Mouse (Mus musculus): ENCODE results near the gene Tln2. TPM values are rescaled to one million over a fixed set of nuclear protein-coding genes. Genes with fewer than 3 reads are reported as not detected.

Gene Tln2
- polyA plus RNA-seq (2012; rRNA removed) = 17.5 and 20.6 TPM in 2 replicates
- polyA plus RNA-seq (2014; fragmentation: Nextera tagmentation; extraction: Ambion mirVana) = 38.4 and 39.2 TPM in 2 replicates

DNA sequence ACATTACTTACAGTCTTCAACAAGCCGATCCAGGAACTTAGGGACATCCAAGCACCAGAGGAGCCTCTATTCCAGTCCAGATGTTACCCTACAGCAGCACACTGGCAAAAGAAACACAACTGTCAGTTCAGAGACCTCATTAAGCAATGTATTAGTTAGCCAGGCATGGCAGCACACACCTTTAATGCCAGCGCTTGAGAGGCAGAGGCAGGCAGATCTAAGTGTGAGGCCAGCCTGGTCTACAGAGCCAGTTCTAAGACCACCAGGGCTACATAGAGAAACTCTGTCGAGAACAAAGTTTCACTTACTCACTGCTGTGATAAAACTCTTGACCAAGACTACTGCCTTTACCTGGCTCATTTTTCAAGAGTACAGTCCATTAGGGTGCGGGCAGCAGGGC, at the start of gene Tln2:
Gene Tln2, minus strand, starts transcription at position 101 of the 400 bp plus-strand sequence.
- no peaks in the 10 kb centered on the region for H3K27me3 ChIP-seq (ENCODE audit: control insufficient read depth, insufficient read depth, low read length)
- H3K36me3 ChIP-seq (ENCODE audit: control insufficient read depth, insufficient read depth, low read length) = no peaks in the 10 kb centered on the region
- ATAC-seq (ENCODE audit: low FRiP score, low read depth) = no peak
- no peak for DNase-seq (ENCODE audit: low spot score)
- WGBS = 94% methylated on average over 4 of the region's 4 CpGs
- no peak within 1 kb of the TSS for H3K4me3 ChIP-seq (replicated peaks; ENCODE audit: low read length)
- no peak within 1 kb of the TSS for H3K9ac ChIP-seq (ENCODE audit: low read depth, low read length, severe bottlenecking)
- H3K9me3 ChIP-seq (ENCODE audit: control insufficient read depth, low read length) = no peaks in the 10 kb centered on the region
- TF ChIP-seq POLR2A (IDR thresholded peaks at IDR 0.05; ENCODE audit: borderline replicate concordance, extremely low read depth, insufficient read depth, insufficient read length) = no peak
- no peaks in the 10 kb centered on the region for H3K4me1 ChIP-seq (ENCODE audit: control insufficient read depth, insufficient read depth, low read length)
- no peak within 1 kb of the TSS for H3K27ac ChIP-seq (replicated peaks; ENCODE audit: low read depth, low read length)
- no peak within 1 kb of the TSS for H3K4me2 ChIP-seq (replicated peaks; ENCODE audit: low read depth, low read length, severe bottlenecking)

- DNase-seq (ENCODE audit: low spot score) (no peak), ATAC-seq (ENCODE audit: low FRiP score, low read depth) (no peak)
- H3K9ac ChIP-seq (ENCODE audit: low read depth, low read length, severe bottlenecking) = no peak overlapping the region
- H3K4me2 ChIP-seq (replicated peaks; ENCODE audit: low read depth, low read length, severe bottlenecking) = no peak overlapping the region
- H3K9me3 ChIP-seq (ENCODE audit: control insufficient read depth, low read length) = no peaks in the 10 kb centered on the region
- H3K36me3 ChIP-seq (ENCODE audit: control insufficient read depth, insufficient read depth, low read length) = no peaks in the 10 kb centered on the region
- H3K4me3 ChIP-seq (replicated peaks; ENCODE audit: low read length) = no peak overlapping the region
- TF ChIP-seq POLR2A (IDR thresholded peaks at IDR 0.05; ENCODE audit: borderline replicate concordance, extremely low read depth, insufficient read depth, insufficient read length) = no peak
- H3K4me1 ChIP-seq (ENCODE audit: control insufficient read depth, insufficient read depth, low read length) = peaks cover 12% of the 10 kb centered on the region; the same call in 1 of the 2 replicates
- no peaks in the 10 kb centered on the region for H3K27me3 ChIP-seq (ENCODE audit: control insufficient read depth, insufficient read depth, low read length)
- WGBS = 88% methylated on average over 1 of the region's 1 CpGs
- no peak overlapping the region for H3K27ac ChIP-seq (replicated peaks; ENCODE audit: low read depth, low read length)
Measured at GRCm38 (mm10) chr9:67609226-67609625, 49.7 kb upstream of the Tln2 start.

- TF ChIP-seq POLR2A (IDR thresholded peaks at IDR 0.05; ENCODE audit: borderline replicate concordance, extremely low read depth, insufficient read depth, insufficient read length) = no peak
- Histone ChIP-seq H3K9me3 (ENCODE audit: control insufficient read depth, low read length) (no peaks in the 10 kb centered on the region), H3K4me2 (replicated peaks; ENCODE audit: low read depth, low read length, severe bottlenecking) (no peak overlapping the region), H3K36me3 (ENCODE audit: control insufficient read depth, insufficient read depth, low read length) (no peaks in the 10 kb centered on the region), H3K4me1 (ENCODE audit: control insufficient read depth, insufficient read depth, low read length) (peaks cover 12% of the 10 kb centered on the region; the same call in 1 of the 2 replicates), H3K9ac (ENCODE audit: low read depth, low read length, severe bottlenecking) (no peak overlapping the region), H3K27me3 (ENCODE audit: control insufficient read depth, insufficient read depth, low read length) (no peaks in the 10 kb centered on the region), H3K27ac (replicated peaks; ENCODE audit: low read depth, low read length) (no peak overlapping the region), H3K4me3 (replicated peaks; ENCODE audit: low read length) (no peak overlapping the region)
- no peak for ATAC-seq (ENCODE audit: low FRiP score, low read depth)
- DNase-seq (ENCODE audit: low spot score) = no peak
- 61% methylated on average over 9 of the region's 9 CpGs for WGBS
Measured at GRCm38 (mm10) chr9:67607786-67608366, 48.4 kb upstream of the Tln2 start.

DNA sequence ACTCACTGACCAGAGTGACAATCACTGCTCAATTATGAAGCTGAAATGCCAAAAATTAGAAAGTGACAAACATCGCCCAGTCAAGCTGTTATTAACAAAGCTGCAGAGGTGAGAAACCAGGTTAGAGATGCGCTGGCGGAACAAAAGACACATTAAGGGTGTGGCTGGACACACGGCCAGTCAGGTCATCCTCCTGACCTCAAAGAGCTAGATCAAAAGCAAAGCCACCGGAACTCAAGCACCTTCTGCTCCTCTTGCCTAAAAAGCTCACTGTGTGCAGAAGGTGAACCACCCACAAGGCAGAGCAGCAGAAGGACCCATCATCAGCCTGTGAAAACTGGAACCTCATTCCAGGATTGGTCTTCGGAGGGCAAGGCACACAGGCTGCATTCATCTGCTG, 47.8 kb upstream of the Tln2 start:
- Histone ChIP-seq H3K27me3 (ENCODE audit: control insufficient read depth, insufficient read depth, low read length) (no peaks in the 10 kb centered on the region), H3K9ac (ENCODE audit: low read depth, low read length, severe bottlenecking) (no peak overlapping the region), H3K4me1 (ENCODE audit: control insufficient read depth, insufficient read depth, low read length) (peaks cover 12% of the 10 kb centered on the region; the same call in 1 of the 2 replicates), H3K9me3 (ENCODE audit: control insufficient read depth, low read length) (no peaks in the 10 kb centered on the region), H3K36me3 (ENCODE audit: control insufficient read depth, insufficient read depth, low read length) (no peaks in the 10 kb centered on the region), H3K27ac (replicated peaks; ENCODE audit: low read depth, low read length) (no peak overlapping the region), H3K4me3 (replicated peaks; ENCODE audit: low read length) (no peak overlapping the region), H3K4me2 (replicated peaks; ENCODE audit: low read depth, low read length, severe bottlenecking) (no peak overlapping the region)
- WGBS = 71% methylated on average over 6 of the region's 6 CpGs
- ATAC-seq (ENCODE audit: low FRiP score, low read depth) (no peak), DNase-seq (ENCODE audit: low spot score) (no peak)
- no peak for TF ChIP-seq POLR2A (IDR thresholded peaks at IDR 0.05; ENCODE audit: borderline replicate concordance, extremely low read depth, insufficient read depth, insufficient read length)

DNA sequence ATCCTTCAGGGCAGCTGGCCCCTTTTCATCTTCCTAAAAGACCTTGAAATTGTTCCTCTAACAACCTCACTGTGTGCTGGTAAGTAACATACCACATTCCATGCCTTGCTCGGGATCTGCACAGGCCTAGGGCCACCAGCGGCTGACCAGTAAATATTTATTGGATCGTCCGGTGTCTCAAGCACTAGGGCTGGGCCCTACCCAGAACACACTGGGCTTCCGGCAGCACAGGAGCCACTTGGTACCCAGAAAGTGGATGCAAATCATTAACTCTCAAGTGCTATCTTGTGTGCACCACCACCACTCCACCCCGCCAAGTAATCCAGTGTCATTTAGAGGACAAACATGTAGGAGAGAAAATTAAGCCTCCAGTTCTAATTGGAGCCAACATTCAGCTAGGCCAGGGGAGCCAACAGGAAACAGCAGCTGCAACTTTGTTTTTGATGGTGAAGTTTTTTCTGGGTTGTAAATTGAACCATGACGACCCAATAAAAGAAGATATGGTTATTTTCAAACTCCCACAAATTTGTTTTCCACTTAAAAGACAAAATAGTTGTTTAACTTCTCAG, 46.4 kb upstream of the Tln2 start:
- Histone ChIP-seq H3K4me1 (ENCODE audit: control insufficient read depth, insufficient read depth, low read length) (peaks cover 12% of the 10 kb centered on the region; the same call in 1 of the 2 replicates), H3K9ac (ENCODE audit: low read depth, low read length, severe bottlenecking) (no peak overlapping the region), H3K27ac (replicated peaks; ENCODE audit: low read depth, low read length) (no peak overlapping the region), H3K4me3 (replicated peaks; ENCODE audit: low read length) (no peak overlapping the region), H3K4me2 (replicated peaks; ENCODE audit: low read depth, low read length, severe bottlenecking) (no peak overlapping the region), H3K36me3 (ENCODE audit: control insufficient read depth, insufficient read depth, low read length) (no peaks in the 10 kb centered on the region), H3K9me3 (ENCODE audit: control insufficient read depth, low read length) (no peaks in the 10 kb centered on the region), H3K27me3 (ENCODE audit: control insufficient read depth, insufficient read depth, low read length) (no peaks in the 10 kb centered on the region)
- no peak for ATAC-seq (ENCODE audit: low FRiP score, low read depth)
- WGBS = 11% methylated on average over 7 of the region's 7 CpGs
- no peak for TF ChIP-seq POLR2A (IDR thresholded peaks at IDR 0.05; ENCODE audit: borderline replicate concordance, extremely low read depth, insufficient read depth, insufficient read length)
- peak; percentile 28 for DNase-seq (ENCODE audit: low spot score)
